Mouse (Mus musculus) right cerebral cortex, postnatal 14 days (tissue): ENCODE measurements around the gene Top3a.
"Not testable (repeated sequence)": the region's sequence is repeated elsewhere in the genome, so short reads cannot be mapped to it uniquely, and the experiment has no call there.

ENCODE experiments used
- DNase-seq: peaks from one replicate; pipeline ENCODE4 v3.0.0; 2022

Gene Top3a

DNA sequence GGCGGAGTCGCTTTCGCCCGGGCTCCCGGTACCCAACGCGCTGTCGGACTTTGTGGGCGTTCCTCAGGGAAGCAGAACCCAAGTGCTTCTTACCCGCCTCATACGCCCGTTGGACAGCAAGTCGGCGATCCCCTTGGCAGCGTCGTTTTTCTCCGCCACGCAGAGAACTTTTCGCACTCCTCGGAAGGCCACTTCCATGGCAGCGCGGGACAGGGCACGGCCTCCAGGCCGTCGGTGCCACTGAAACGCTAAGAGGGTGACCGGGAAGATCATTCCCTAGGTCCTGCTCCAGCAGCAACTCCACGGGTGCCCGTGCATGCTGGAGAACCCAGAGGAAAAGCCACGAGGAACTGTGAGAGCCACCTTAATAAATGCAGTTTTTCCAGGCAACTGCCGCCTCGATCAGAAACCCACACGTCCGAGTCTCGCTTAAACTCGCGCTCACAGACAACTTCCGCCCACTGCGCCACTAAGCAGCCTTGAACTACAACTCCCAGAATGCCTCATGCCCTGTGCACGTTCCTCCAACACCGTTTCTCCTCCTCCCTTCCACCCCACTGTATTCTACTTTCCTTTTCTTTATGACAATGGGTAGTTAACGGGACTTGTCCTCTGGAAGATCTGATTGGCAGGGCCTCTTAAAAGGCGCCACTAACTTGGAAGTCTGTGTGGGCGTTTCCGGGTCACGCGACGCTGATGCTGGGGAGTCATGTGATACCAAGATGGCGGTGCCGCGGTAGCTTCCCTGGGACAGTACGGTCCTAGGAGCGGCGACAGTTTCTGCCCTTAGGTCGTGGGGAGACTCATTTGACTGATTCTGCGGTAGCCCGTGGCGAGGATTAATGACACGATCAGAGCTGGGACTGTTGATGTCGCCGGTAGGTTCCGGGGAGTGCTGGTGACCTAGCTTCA, at the start of gene Top3a, which contains the start of gene Smcr8:
Top3a (minus strand) TSS at position 537 of the 912 bp plus-strand sequence.
Smcr8 (plus strand) TSS at position 696 of the 912 bp plus-strand sequence.
- peak; percentile 72 for DNase-seq

- DNase-seq, result no peak
Observed at GRCm38 (mm10) chr11:60826700-60827099, 49.5 kb upstream of the Top3a start.

- no peak for DNase-seq
Observed at GRCm38 (mm10) chr11:60825191-60825590, 48.0 kb upstream of the Top3a start.

- DNase-seq, result no peak
Observed at GRCm38 (mm10) chr11:60823771-60824170, 46.6 kb upstream of the Top3a start.

- DNase-seq, result no peak
Observed at GRCm38 (mm10) chr11:60816398-60816797, 39.2 kb upstream of the Top3a start.

DNA sequence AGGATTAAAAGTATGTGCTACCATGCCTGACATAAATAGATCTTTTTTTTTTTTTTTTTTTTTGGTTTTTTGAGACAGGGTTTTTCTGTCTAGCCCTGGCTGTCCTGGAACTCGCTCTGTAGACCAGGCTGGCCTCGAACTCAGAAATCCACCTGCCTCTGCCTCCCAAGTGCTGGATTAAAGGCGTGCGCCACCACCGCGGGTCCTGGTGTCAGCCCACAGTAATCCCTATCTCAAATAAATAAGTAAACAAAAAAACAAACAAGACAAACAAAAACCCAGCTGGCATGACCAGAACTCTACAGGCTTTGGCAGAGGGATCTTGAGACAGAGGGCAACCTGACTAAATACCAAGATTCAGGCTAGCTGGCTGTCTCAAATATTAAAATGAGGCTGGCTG, 34.5 kb upstream of the Top3a start, which contains the start of gene Shmt1:
Shmt1 (minus strand) TSS at position 101 of the 400 bp plus-strand sequence.
- not testable (repeated sequence) for DNase-seq

DNA sequence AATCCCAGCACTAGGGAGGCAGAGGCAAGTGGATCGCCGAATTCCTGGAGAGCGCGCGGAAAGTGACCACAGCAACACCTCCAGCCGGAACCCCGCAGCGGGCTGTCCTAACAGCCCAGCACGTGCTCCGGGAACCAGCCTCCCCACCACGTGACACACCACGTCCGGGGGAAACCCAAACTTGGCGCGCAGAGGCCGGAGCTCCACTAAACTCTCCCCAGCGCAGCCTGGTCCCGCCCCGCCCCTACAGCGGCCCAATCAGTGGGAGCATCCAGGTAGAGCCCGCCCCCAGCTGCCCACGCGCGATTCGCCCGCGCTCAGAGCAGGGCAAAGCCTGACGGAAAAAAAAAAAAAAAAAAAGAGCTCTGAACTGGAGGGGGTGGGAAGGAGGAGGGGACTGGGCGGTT, 33.9 kb upstream of the Top3a start:
- peak; percentile 90 for DNase-seq

DNA sequence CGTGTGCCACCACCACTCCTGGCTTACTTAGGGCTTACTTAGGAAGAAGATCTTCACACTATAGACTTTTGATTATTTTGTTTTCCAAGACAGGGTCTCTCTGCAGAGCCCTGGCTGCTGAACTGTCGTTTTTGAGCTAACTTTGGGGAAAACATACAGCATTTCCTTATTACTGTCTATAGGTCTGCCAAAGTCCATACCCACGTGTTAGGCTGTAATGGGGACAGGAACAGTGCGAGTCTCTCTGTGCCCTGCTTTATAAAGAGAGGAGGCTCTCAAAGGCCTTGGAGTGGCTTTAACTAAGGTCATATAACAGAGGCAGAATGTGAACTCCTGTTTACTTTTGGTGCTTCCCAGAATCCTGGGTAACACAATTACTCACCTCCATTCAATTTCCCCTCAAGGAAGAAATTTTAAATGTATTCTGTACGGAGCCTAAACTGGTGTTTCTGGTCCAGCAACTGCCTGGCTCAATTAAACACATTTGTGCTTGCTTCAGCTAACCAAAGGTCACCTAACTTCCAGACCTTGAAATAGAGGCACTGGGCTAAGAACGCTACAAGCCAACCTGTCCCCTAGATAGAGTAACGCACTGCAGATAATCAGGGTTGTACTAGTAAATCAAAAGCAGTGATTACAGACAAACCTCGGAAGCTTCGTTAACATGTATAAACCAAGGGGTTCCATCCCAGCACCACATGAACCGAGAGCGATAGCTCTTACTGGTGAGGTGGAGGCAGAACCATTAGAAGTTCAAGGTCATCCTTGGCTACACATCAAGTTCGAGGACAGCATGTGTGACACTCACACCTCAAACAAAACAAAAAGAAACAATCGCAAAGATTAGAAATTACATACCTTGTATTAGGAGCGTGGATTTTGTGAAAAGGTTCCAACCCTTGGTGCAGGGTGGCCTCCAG, 33.1 kb upstream of the Top3a start:
- no peak for DNase-seq

GRCm38 (mm10) chr11:60809546-60809945, 32.4 kb upstream of the Top3a start:
- no peak for DNase-seq

- peak; percentile 31 for DNase-seq
Observed at GRCm38 (mm10) chr11:60808286-60809070, 31.3 kb upstream of the Top3a start.

GRCm38 (mm10) chr11:60800892-60801291, 23.7 kb upstream of the Top3a start:
- DNase-seq, result no peak

GRCm38 (mm10) chr11:60799977-60800376, 22.8 kb upstream of the Top3a start:
- DNase-seq, result no peak

DNA sequence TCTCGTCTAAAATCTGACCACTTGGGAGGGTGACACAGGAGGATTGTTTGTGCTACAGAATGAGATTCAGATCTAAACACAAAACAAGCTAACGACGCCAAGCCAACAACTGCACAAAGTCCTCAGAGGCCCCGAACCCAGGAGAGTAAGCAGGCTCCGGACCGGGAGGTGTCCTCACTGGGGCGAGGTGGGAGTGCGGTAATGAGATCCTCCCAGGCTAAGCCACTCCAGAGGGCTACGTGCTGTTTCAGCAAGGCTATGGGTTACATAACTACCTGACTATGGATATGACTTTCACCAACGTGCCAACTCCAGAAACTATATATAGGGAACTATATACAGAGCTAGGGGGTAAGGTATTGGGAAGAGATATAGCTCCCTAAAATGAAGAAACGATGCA, 19.2 kb upstream of the Top3a start:
- no peak for DNase-seq

GRCm38 (mm10) chr11:60790472-60790871, 13.3 kb upstream of the Top3a start:
- no peak for DNase-seq

DNA sequence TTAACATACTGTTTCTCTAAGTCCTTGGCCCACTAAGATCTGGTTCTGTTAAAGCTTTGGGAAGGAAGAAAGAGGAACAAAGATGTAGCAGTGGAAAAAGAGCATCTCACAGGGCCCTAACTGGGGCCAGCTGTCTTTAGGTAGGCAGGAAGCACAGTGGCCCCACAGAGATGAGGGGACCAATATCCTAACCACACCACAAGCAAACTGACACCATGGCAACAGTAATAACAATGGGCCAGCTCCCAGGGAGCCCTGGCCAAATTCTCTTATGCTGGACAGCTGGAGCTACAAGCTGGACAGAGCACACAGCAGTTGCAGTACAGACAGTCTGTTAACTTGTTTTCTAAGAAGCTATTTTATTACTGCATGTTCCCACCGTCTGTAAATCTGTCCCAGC, 10.4 kb upstream of the Top3a start:
- no peak for DNase-seq

- DNase-seq, result no peak
Observed at GRCm38 (mm10) chr11:60784179-60784922, 7.2 kb upstream of the Top3a start.

GRCm38 (mm10) chr11:60779673-60780189, 2.6 kb upstream of the Top3a start:
- no peak for DNase-seq

- no peak for DNase-seq
Observed at GRCm38 (mm10) chr11:60777801-60778370, 721 bp upstream of the Top3a start.

GRCm38 (mm10) chr11:60776107-60776828, 897 bp downstream of the Top3a start:
- no peak for DNase-seq

DNA sequence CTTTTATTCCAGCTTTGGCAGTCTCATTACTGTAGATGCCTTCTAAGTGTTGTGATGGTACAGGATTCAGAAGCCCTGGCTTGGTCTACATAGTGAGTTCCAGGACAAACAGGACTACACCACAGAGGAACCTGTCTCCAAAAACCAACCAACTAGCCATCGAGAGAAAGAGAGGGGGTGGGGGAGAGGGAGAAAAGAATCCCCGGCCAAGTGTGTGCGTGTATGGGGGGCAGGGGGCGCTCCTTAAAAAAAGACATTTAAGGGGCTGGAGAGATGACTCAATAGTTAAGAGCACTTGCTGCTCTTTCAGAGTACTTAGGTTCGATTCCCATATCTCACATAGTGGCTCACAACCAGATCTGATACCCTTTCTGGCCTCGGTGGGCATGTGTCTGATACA, 1.6 kb downstream of the Top3a start:
- DNase-seq, result no peak
